Mouse (Mus musculus) thymus, adult 2 months (tissue): Measurements from ENCODE around the gene Pnpla2. TPM values are rescaled to one million over a fixed set of nuclear protein-coding genes. Genes with fewer than 3 reads are reported as not detected.

ENCODE experiments used
- DNase-seq: peaks from one replicate; pipeline ENCODE4 v3.0.0; 2021
- H3K27ac ChIP-seq: fragments of 200-500 bp; 2 replicates; pipeline ENCODE4 v1.5.1; 2012; ENCODE audit warnings: low read length, control low read depth; ENCODE audit not compliant: control insufficient read depth, insufficient read depth
- H3K27me3 ChIP-seq: fragments of 200-500 bp; 2 replicates; pipeline ENCODE4 v1.6.1; 2012; ENCODE audit warnings: mild to moderate bottlenecking, low read length, moderate library complexity, mixed read lengths; ENCODE audit not compliant: control insufficient read depth, insufficient read depth
- H3K36me3 ChIP-seq: fragments of 200-500 bp; 2 replicates; pipeline ENCODE4 v1.6.1; 2012; ENCODE audit warnings: mild to moderate bottlenecking, low read length, moderate library complexity; ENCODE audit not compliant: control insufficient read depth, insufficient read depth
- H3K4me1 ChIP-seq: fragments of 200-500 bp; replicated peaks from 2 replicates; pipeline ENCODE4 v1.6.1; 2012; ENCODE audit warnings: low read length; ENCODE audit not compliant: control insufficient read depth, insufficient read depth
- H3K4me3 ChIP-seq: fragments of 200-500 bp; 2 replicates; pipeline ENCODE4 v1.5.1; 2012; ENCODE audit warnings: mild to moderate bottlenecking, low read length, control low read depth, moderate library complexity; ENCODE audit not compliant: control insufficient read depth, insufficient read depth
- CTCF ChIP-seq: fragments of 200-500 bp; IDR thresholded peaks from 2 replicates; pipeline ENCODE4 v1.5.1; 2012; ENCODE audit warnings: mild to moderate bottlenecking, control low read depth, low read length, moderate library complexity, borderline replicate concordance; ENCODE audit not compliant: control insufficient read depth, poor library complexity, insufficient read depth; ENCODE audit errors: extremely low read depth
- POLR2A ChIP-seq: fragments of 200-500 bp; IDR thresholded peaks from 2 replicates; pipeline ENCODE4 v1.6.1; 2012; ENCODE audit warnings: mild to moderate bottlenecking, low read length, control low read depth, moderate library complexity; ENCODE audit not compliant: control insufficient read depth, poor library complexity, insufficient read depth; ENCODE audit errors: extremely low read depth
- WGBS: fragments of 180-500 bp; shearing (Covaris S2); methylation state at CpG from one replicate; pipeline ENCODE4 v1.1.7; 2018; 5-methylcytosine and 5-hydroxymethylcytosine counted together
- polyA plus RNA-seq: library from polyadenylated mRNA; depleted of rRNA; stranded (reverse); fragments of >200 nt; gene quantifications from 2 replicates; pipeline ENCODE4 v1.2.3, GENCODE M21; 2012

Gene Pnpla2
- polyA plus RNA-seq, 1 experiment = 256 TPM

GRCm38 (mm10) chr7:141482531-141483024 is 27.6 kb downstream of the Pnpla2 start:
- TF ChIP-seq CTCF = no peak
- TF ChIP-seq POLR2A = no peak
- Histone ChIP-seq H3K36me3 (no peaks in the 10 kb centered on the region), H3K4me3 (no peak overlapping the region), H3K27ac (no peak overlapping the region), H3K4me1 (peaks cover 26% of the 10 kb centered on the region), H3K27me3 (peaks cover 11% of the 10 kb centered on the region; the same call in 1 of the 2 replicates)
- WGBS = 71% methylated on average over 11 of the region's 11 CpGs
- DNase-seq = no peak

GRCm38 (mm10) chr7:141483114-141483653 is 28.2 kb downstream of the Pnpla2 start:
- Histone ChIP-seq H3K4me3 (no peak overlapping the region), H3K36me3 (no peaks in the 10 kb centered on the region), H3K4me1 (peaks cover 21% of the 10 kb centered on the region), H3K27me3 (peaks cover 11% of the 10 kb centered on the region; the same call in 1 of the 2 replicates), H3K27ac (no peak overlapping the region)
- DNase-seq = no peak
- TF ChIP-seq CTCF (no peak), POLR2A (no peak)
- WGBS = 95% methylated on average over 6 of the region's 6 CpGs

GRCm38 (mm10) chr7:141484186-141485120 is 29.5 kb downstream of the Pnpla2 start:
- peaks cover 17% of the 10 kb centered on the region for H3K4me1 ChIP-seq
- H3K4me3 ChIP-seq = no peak overlapping the region
- H3K27me3 ChIP-seq = peaks cover 11% of the 10 kb centered on the region; the same call in 1 of the 2 replicates
- no peak for DNase-seq
- WGBS = 83% methylated on average over 5 of the region's 5 CpGs
- H3K36me3 ChIP-seq = no peaks in the 10 kb centered on the region
- no peak overlapping the region for H3K27ac ChIP-seq
- no peak for TF ChIP-seq POLR2A
- TF ChIP-seq CTCF = no peak

- peaks cover 17% of the 10 kb centered on the region for H3K4me1 ChIP-seq
- no peak for DNase-seq
- 94% methylated on average over 2 of the region's 2 CpGs for WGBS
- H3K36me3 ChIP-seq = no peaks in the 10 kb centered on the region
- peaks cover 11% of the 10 kb centered on the region; the same call in 1 of the 2 replicates for H3K27me3 ChIP-seq
- no peak overlapping the region for H3K27ac ChIP-seq
- no peak for TF ChIP-seq POLR2A
- no peak for TF ChIP-seq CTCF
- H3K4me3 ChIP-seq = no peak overlapping the region
Measured at GRCm38 (mm10) chr7:141485186-141485585, 30.2 kb downstream of the Pnpla2 start.

- TF ChIP-seq POLR2A (no peak), CTCF (no peak)
- WGBS = 97% methylated on average over 2 of the region's 2 CpGs
- H3K4me1 ChIP-seq = peaks cover 17% of the 10 kb centered on the region
- DNase-seq = no peak
- H3K27ac ChIP-seq = no peak overlapping the region
- peaks cover 11% of the 10 kb centered on the region; the same call in 1 of the 2 replicates for H3K27me3 ChIP-seq
- H3K36me3 ChIP-seq = no peaks in the 10 kb centered on the region
- no peak overlapping the region for H3K4me3 ChIP-seq
Measured at GRCm38 (mm10) chr7:141485606-141486005, 30.6 kb downstream of the Pnpla2 start.

GRCm38 (mm10) chr7:141486239-141486638 is 31.2 kb downstream of the Pnpla2 start:
- peaks cover 11% of the 10 kb centered on the region; the same call in 1 of the 2 replicates for H3K27me3 ChIP-seq
- peaks cover 13% of the 10 kb centered on the region for H3K4me1 ChIP-seq
- H3K4me3 ChIP-seq = no peak overlapping the region
- TF ChIP-seq POLR2A (no peak), CTCF (no peak)
- H3K27ac ChIP-seq = no peak overlapping the region
- no peaks in the 10 kb centered on the region for H3K36me3 ChIP-seq
- WGBS = 95% methylated on average over 1 of the region's 1 CpGs
- no peak for DNase-seq
